Mouse (Mus musculus): Measurements from ENCODE around the gene Scoc. TPM values are rescaled to one million over a fixed set of nuclear protein-coding genes. Genes with fewer than 3 reads are reported as not detected.

The Scoc gene
- total and polyA plus RNA-seq, 3 experiments: 14.7 to 29.5 TPM; not detected in 1

DNA sequence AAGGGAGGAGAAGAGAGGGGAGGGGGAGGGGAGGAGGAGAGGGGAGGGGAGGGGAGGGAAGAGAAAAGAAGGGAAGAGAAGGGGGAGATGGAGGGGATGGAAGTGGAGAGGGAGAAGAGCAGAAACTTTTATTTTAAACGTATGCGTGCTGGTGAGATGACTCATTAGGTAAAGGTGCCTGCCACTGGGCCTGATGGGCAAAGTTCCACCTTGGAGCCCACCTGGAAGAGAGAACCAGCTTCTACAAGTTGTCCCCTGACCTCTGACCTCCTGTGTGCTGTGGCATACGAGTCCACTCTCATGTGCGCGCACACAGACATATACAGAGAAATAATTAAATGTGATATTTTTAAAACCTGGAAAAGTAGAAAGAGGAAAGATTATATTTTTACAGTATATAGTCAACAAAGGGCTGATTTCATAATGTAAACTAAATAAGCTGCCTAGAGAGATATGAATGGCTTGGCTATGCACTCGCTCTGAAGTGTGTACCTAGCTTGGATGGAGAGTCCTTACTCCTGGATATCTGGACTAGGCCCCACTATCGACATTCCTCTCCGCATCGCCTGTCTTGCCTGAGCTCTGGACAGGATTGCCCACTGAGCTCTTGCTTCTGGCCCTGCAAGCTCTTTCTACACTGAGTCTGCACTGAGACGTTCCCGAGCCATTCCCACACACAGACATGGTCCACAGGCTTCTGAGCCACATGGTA, 39.2 kb downstream of the Scoc start (continued):
- no peak for TF ChIP-seq EP300 (IDR thresholded peaks at IDR 0.05; ENCODE audit: low read depth in 1 of 2, low read length in 2 of 2)
- no peak for TF ChIP-seq E2F4 (IDR thresholded peaks at IDR 0.05; ENCODE audit: borderline replicate concordance, low read depth, low read length)

DNA sequence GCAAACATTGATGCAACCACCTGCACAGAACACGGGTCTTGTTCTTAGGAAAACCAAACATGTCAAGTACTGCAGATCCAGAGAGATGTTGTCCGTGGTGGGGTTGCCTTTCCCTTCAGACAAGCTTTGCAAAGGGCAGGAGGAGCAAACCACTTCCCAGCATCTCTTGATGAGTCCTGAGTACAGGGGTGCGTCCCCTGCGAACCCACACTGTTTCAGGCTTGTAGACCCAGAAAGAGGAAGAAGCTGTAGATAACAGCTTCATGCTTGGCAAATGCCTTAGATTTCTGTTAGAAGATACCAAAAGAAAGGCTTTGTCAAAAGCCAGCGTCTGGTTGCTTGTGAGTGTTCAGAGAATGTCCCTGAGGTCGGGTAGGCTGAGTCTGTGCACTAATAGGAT, 40.2 kb downstream of the Scoc start:
- DNase-seq (ENCODE audit: low read depth, low spot score): no peak
- H3K36me3 ChIP-seq (ENCODE audit: control insufficient read depth in 1 of 2, insufficient read depth in 2 of 2, low read length in 2 of 2): peaks cover 0 to 2% of the 10 kb centered on the region in 2 experiments; a peak in 1 of 4 replicates
- no peak for TF ChIP-seq CHD1 (IDR thresholded peaks at IDR 0.05; ENCODE audit: low read depth, low read length)
- TF ChIP-seq KAT2A (conservative IDR thresholded peaks at IDR 0.05; ENCODE audit: low read depth, low read length): no peak
- no peak for TF ChIP-seq USF1 (IDR thresholded peaks at IDR 0.05; ENCODE audit: low read depth, low read length)
- TF ChIP-seq NRF1 (IDR thresholded peaks at IDR 0.05; ENCODE audit: insufficient read depth, low read depth, low read length, poor library complexity, severe bottlenecking): no peak
- no peak for TF ChIP-seq SMC3 (IDR thresholded peaks at IDR 0.05; ENCODE audit: low read depth, low read length)
- TF ChIP-seq ZMIZ1 (IDR thresholded peaks at IDR 0.05; ENCODE audit: low read depth, low read length): no peak
- no peak for TF ChIP-seq NELFE (IDR thresholded peaks at IDR 0.05; ENCODE audit: low read depth, low read length)
- TF ChIP-seq JUND (IDR thresholded peaks at IDR 0.05; ENCODE audit: low read depth, low read length): no peak
- no peak for TF ChIP-seq POLR2AphosphoS5 (IDR thresholded peaks at IDR 0.05; ENCODE audit: borderline replicate concordance, low read depth, low read length)
- TF ChIP-seq BHLHE40 (IDR thresholded peaks at IDR 0.05; ENCODE audit: borderline replicate concordance, low read depth, low read length): no peak
- no peak for TF ChIP-seq E2F4 (IDR thresholded peaks at IDR 0.05; ENCODE audit: borderline replicate concordance, low read depth, low read length)
- no peak for TF ChIP-seq TAL1 (IDR thresholded peaks at IDR 0.05; ENCODE audit: low read length)
- no peak for TF ChIP-seq POLR2AphosphoS2 (IDR thresholded peaks at IDR 0.05; ENCODE audit: low read length)
- no peak for TF ChIP-seq MAX (IDR thresholded peaks at IDR 0.05; ENCODE audit: low read length)
- TF ChIP-seq HCFC1 (IDR thresholded peaks at IDR 0.05; ENCODE audit: low read depth, low read length): no peak
- no peak for TF ChIP-seq GATA1 (IDR thresholded peaks at IDR 0.05; ENCODE audit: low read depth, low read length)

DNA sequence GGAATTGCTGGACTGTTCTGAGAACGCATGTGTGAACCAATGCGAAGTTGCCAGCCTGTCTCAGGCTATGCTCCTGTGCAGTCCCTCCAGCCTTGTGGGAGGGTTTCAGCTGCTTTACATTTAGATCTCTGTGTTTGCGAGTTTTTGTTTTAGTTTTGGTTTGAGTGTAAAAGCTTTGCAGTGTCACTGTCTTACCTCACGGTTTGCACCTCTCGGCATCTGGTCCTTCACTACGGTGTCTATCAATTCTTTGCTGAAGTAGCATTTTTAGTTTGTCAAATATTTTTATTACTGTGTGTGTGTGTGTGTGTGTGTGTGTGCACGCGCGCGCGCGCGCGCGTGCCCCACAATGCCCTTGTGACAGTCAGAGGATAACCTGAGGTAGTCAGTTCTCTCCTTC, 41.3 kb downstream of the Scoc start:
- no peaks in the 10 kb centered on the region for H3K36me3 ChIP-seq (ENCODE audit: control insufficient read depth in 1 of 2, insufficient read depth in 2 of 2, low read length in 2 of 2)
- no peaks in the 10 kb centered on the region for H3K9me3 ChIP-seq (replicated peaks; ENCODE audit: insufficient read depth, low read length)
- H3K9ac ChIP-seq (ENCODE audit: control insufficient read depth, low read depth, low read length, poor library complexity, severe bottlenecking): no peak overlapping the region
- TF ChIP-seq MAZ (IDR thresholded peaks at IDR 0.05; ENCODE audit: low read depth, low read length) (no peak), MYC (IDR thresholded peaks at IDR 0.05; ENCODE audit: low read depth, low read length) (no peak), E2F4 (IDR thresholded peaks at IDR 0.05; ENCODE audit: borderline replicate concordance, low read depth, low read length) (no peak)
- no peaks in the 10 kb centered on the region for H3K27me3 ChIP-seq (ENCODE audit: control insufficient read depth in 1 of 2, insufficient read depth in 2 of 2, low read length in 2 of 2)
- no peak overlapping the region for H3K4me3 ChIP-seq (ENCODE audit: control insufficient read depth in 1 of 2, insufficient read depth in 1 of 2, low read depth in 2 of 2, low read length in 2 of 2)
- no peak for DNase-seq (ENCODE audit: low read depth, low spot score)
- 0 out of 4 replicates have a peak, but pooled peaks cover 0 to 1% of the 10 kb centered on the region in 2 experiments for H3K4me1 ChIP-seq (ENCODE audit: control insufficient read depth in 1 of 2, insufficient read depth in 2 of 2, low read length in 2 of 2)
- H3K27ac ChIP-seq (ENCODE audit: control insufficient read depth, low read depth, low read length): no peak overlapping the region
- H3K79me2 ChIP-seq (ENCODE audit: control insufficient read depth, insufficient read depth, low read length, poor library complexity): no peaks in the 10 kb centered on the region

More for the DNA sequence above, 40.2 kb downstream of the Scoc start:
- Histone ChIP-seq H3K4me1 (ENCODE audit: control insufficient read depth in 1 of 2, insufficient read depth in 2 of 2, low read length in 2 of 2) (peaks cover 0 to 8% of the 10 kb centered on the region in 2 experiments; a peak in 2 of 4 replicates), H3K9ac (ENCODE audit: control insufficient read depth, low read depth, low read length, poor library complexity, severe bottlenecking) (no peak overlapping the region), H3K79me2 (ENCODE audit: control insufficient read depth, insufficient read depth, low read length, poor library complexity) (no peaks in the 10 kb centered on the region), H3K9me3 (replicated peaks; ENCODE audit: insufficient read depth, low read length) (no peaks in the 10 kb centered on the region), H3K27me3 (ENCODE audit: control insufficient read depth in 1 of 2, insufficient read depth in 2 of 2, low read length in 2 of 2) (no peaks in the 10 kb centered on the region), H3K27ac (ENCODE audit: control insufficient read depth, low read depth, low read length) (no peak overlapping the region), H3K4me3 (ENCODE audit: control insufficient read depth in 1 of 2, insufficient read depth in 1 of 2, low read depth in 2 of 2, low read length in 2 of 2) (no peak overlapping the region)

All from MEL (cell line).